Mouse (Mus musculus) myocyte (in vitro differentiated cells): ENCODE measurements around the gene Foxn1.

Experiments
- E2F4 ChIP-seq: IDR thresholded peaks from one replicate; pipeline ENCODE4 v1.6.1; 2011; ENCODE audit warnings: mild to moderate bottlenecking, control low read depth, moderate library complexity; ENCODE audit not compliant: insufficient read depth
- MAX ChIP-seq: IDR thresholded peaks from one replicate; pipeline ENCODE4 v1.6.1; 2011; ENCODE audit warnings: low read depth, mild to moderate bottlenecking, control low read depth
- MYOG ChIP-seq, 3 experiments: IDR thresholded peaks; one replicate each; pipeline ENCODE4 v1.6.1; 2011; ENCODE audit warnings: control low read depth in 2 of 3, low read depth in 2 of 3, mild to moderate bottlenecking in 2 of 3; ENCODE audit not compliant: insufficient read length in 2 of 3, control insufficient read depth in 1 of 3, insufficient read depth in 1 of 3
- POLR2A ChIP-seq: IDR thresholded peaks from one replicate; pipeline ENCODE4 v1.6.1; 2011; ENCODE audit warnings: low read depth, mild to moderate bottlenecking, control low read depth, moderate library complexity; ENCODE audit not compliant: insufficient read length
- POLR2AphosphoS2 ChIP-seq: IDR thresholded peaks from one replicate; pipeline ENCODE4 v1.6.1; 2011; ENCODE audit warnings: low read depth, control low read depth; ENCODE audit not compliant: insufficient read length
- TCF12 ChIP-seq: IDR thresholded peaks from one replicate; pipeline ENCODE4 v1.6.1; 2011; ENCODE audit warnings: mild to moderate bottlenecking, control low read depth; ENCODE audit not compliant: poor library complexity, insufficient read depth, severe bottlenecking
- TCF3 ChIP-seq: IDR thresholded peaks from one replicate; pipeline ENCODE4 v1.6.1; 2011; ENCODE audit warnings: low read depth, control low read depth; ENCODE audit not compliant: insufficient read length
- USF1 ChIP-seq: IDR thresholded peaks from one replicate; pipeline ENCODE4 v1.6.1; 2011; ENCODE audit warnings: low read depth, mild to moderate bottlenecking, control low read depth, moderate library complexity

GRCm38 (mm10) chr11:78411606-78412323 is 25.4 kb upstream of the Foxn1 start:
- TF ChIP-seq POLR2A (no peak), MYOG (IDR thresholded peaks at IDR 0.05; ENCODE audit: control insufficient read depth in 1 of 3, insufficient read depth in 1 of 3, insufficient read length in 2 of 3, low read depth in 2 of 3) (no peak), USF1 (no peak), E2F4 (no peak), POLR2AphosphoS2 (no peak), TCF3 (no peak), MAX (no peak), TCF12 (no peak)
